Mouse (Mus musculus) small intestine, adult 2 months (tissue): Measurements from ENCODE around the gene Supt3.

Experiments
- CTCF ChIP-seq: fragments of 200-500 bp; IDR thresholded peaks from 2 replicates; pipeline ENCODE4 v1.5.1; 2012; ENCODE audit warnings: low read depth, mild to moderate bottlenecking, control low read depth, inconsistent platforms, low read length, moderate library complexity, mixed read lengths; ENCODE audit not compliant: insufficient replicate concordance, insufficient read length; ENCODE audit errors: extremely low read depth
- POLR2A ChIP-seq: fragments of 200-500 bp; IDR thresholded peaks from 2 replicates; pipeline ENCODE4 v1.6.1; 2012; ENCODE audit warnings: low read depth, mild to moderate bottlenecking, control low read depth, inconsistent platforms, low read length, moderate library complexity

GRCm38 (mm10) chr17:45118565-45119471 lies 341.9 kb downstream of the Supt3 start:
- TF ChIP-seq CTCF (no peak), POLR2A (no peak)
